Mouse (Mus musculus) subcutaneous adipose tissue, adult 2 months (tissue): Measurements from ENCODE around the gene Lemd2. TPM values are rescaled to one million over a fixed set of nuclear protein-coding genes. Genes with fewer than 3 reads are reported as not detected.

Source experiments
- polyA plus RNA-seq: library from polyadenylated mRNA; depleted of rRNA; stranded (reverse); fragments of >200 nt; gene quantifications from 2 replicates; pipeline ENCODE4 v1.2.3, GENCODE M21; 2012; ENCODE audit warnings: low replicate concordance; rRNA removed

The Lemd2 gene
- 65.0 and 102 TPM in 2 replicates for polyA plus RNA-seq

DNA sequence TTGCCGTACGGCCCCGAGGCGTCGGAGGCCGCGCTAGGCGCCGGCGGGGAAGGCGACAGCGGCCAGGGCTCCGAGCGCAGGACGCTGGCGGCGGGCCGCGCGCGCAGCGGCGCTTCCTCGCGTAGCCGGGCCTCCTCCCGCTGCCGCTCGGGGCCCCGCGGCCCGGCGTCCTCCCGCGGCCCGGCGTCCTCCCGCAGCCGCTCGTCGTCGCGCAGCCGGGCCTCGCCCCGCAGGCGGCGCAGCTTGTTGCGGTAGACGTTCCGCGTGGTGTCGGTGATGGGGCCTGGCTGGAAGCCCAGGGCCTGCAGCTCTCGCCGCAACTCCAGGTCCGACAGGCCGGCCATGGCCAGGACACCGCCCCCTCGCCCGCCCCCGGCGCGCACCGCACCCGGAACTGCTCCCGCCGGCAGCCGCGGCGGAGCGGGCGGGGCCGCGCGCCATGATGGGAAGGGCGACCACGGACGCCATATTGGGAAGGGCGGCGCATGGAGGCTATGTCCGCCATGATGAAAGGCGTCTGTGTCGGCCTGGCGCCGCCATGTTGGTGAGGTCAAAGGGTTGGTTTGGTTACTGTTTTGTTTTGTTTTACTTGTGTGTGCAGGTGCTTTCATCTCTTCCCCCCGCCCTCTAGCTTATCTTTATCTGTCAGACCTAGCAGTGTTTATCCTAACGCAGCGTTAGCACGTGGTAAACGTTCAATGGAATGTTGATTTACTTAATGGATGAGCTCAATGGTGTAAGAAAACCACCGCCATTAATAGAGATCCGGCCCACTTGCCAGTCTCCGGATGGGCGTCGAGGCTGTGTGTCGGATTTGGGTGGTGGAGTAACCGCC, at the start of gene Lemd2:
Gene Lemd2 (minus strand): TSS at position 395 of the 835 bp plus-strand sequence.

DNA sequence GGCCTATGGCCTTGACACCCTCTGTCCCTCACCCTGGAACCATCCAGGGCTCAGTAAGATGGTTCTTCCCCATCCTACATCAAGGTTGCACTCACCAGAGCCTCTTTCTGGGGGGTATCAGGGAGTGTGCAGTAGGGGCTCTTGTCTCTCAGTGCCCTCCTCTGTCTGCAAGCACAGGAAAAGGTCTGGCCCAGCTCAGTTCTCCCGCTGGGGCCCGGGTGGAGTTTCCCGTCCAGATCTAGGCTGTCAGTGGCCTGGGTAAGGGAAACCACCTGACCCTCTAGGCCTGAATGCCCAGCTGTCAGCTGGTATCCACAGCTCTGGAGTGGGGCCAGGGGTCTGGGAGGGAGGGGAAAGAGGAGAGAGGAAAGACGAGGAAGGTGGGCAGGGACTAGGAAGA, 36.7 kb downstream of the Lemd2 start, which contains the start of gene Ip6k3:
Gene Ip6k3 (minus strand): TSS at position 251 of the 400 bp plus-strand sequence.

Other genes with a start within 250 kb of the Lemd2 start
- 7.9 and 18.0 TPM in 2 replicates for gene Zbtb9, start 231.3 kb downstream of the Lemd2 start, polyA plus RNA-seq
- gene Bak1, start 175.5 kb downstream of the Lemd2 start, polyA plus RNA-seq: 67.5 and 94.3 TPM in 2 replicates
- 6.0 and 9.9 TPM in 2 replicates for gene Itpr3, start 147.2 kb downstream of the Lemd2 start, polyA plus RNA-seq
- 226 and 241 TPM in 2 replicates for gene Uqcc2, start 70.6 kb downstream of the Lemd2 start, polyA plus RNA-seq
- 0.24 and 0.27 TPM in 2 replicates for gene Ip6k3, start 36.7 kb downstream of the Lemd2 start, polyA plus RNA-seq